Mouse (Mus musculus) myocyte (in vitro differentiated cells): ENCODE measurements at regions not wholly inside any gene's neighbourhood (a gene's known extent, or its start where the extent isn't known, plus 50 kb on each side); places are given as distances from the start of the nearest gene placed in this dataset.
A peak's percentile ranks its signal among the peaks of the same experiment; 100 is the strongest.

Experiments used
- H3K27me3 ChIP-seq: one replicate; pipeline ENCODE4 v1.6.1; 2011; ENCODE audit not compliant: control insufficient read depth, insufficient read depth, insufficient read length
- H3K36me3 ChIP-seq: one replicate; pipeline ENCODE4 v1.6.1; 2011; ENCODE audit not compliant: control insufficient read depth, insufficient read depth
- H3K4me2 ChIP-seq: one replicate; pipeline ENCODE4 v1.6.1; 2011; ENCODE audit warnings: low read depth, control low read depth
- H3K4me3 ChIP-seq: one replicate; pipeline ENCODE4 v1.5.1; 2011; ENCODE audit warnings: mild to moderate bottlenecking, control low read depth, moderate library complexity
- H3K79me2 ChIP-seq: one replicate; pipeline ENCODE4 v1.6.1; 2011; ENCODE audit not compliant: control insufficient read depth, insufficient read depth
- H3ac ChIP-seq: one replicate; pipeline ENCODE4 v1.6.1; 2011; ENCODE audit not compliant: control insufficient read depth, insufficient read length
- CEBPB ChIP-seq: IDR thresholded peaks from 2 replicates; pipeline ENCODE4 v1.6.1; 2011; ENCODE audit warnings: mild to moderate bottlenecking, moderate library complexity; ENCODE audit not compliant: poor library complexity, insufficient read depth, severe bottlenecking
- E2F4 ChIP-seq: IDR thresholded peaks from one replicate; pipeline ENCODE4 v1.6.1; 2011; ENCODE audit warnings: mild to moderate bottlenecking, control low read depth, moderate library complexity; ENCODE audit not compliant: insufficient read depth
- MAX ChIP-seq: IDR thresholded peaks from one replicate; pipeline ENCODE4 v1.6.1; 2011; ENCODE audit warnings: low read depth, mild to moderate bottlenecking, control low read depth
- MYOD1 ChIP-seq, 3 experiments: IDR thresholded peaks; one replicate each; pipeline ENCODE4 v1.6.1; 2011; ENCODE audit warnings: control low read depth in 2 of 3, low read depth in 2 of 3, mild to moderate bottlenecking in 2 of 3, moderate library complexity in 1 of 3; ENCODE audit not compliant: insufficient read length in 2 of 3, control insufficient read depth in 1 of 3
- MYOG ChIP-seq, 3 experiments: IDR thresholded peaks; one replicate each; pipeline ENCODE4 v1.6.1; 2011; ENCODE audit warnings: control low read depth in 2 of 3, low read depth in 2 of 3, mild to moderate bottlenecking in 2 of 3; ENCODE audit not compliant: insufficient read length in 2 of 3, control insufficient read depth in 1 of 3, insufficient read depth in 1 of 3
- POLR2A ChIP-seq: IDR thresholded peaks from one replicate; pipeline ENCODE4 v1.6.1; 2011; ENCODE audit warnings: low read depth, mild to moderate bottlenecking, control low read depth, moderate library complexity; ENCODE audit not compliant: insufficient read length
- POLR2AphosphoS2 ChIP-seq: IDR thresholded peaks from one replicate; pipeline ENCODE4 v1.6.1; 2011; ENCODE audit warnings: low read depth, control low read depth; ENCODE audit not compliant: insufficient read length
- REST ChIP-seq: IDR thresholded peaks from one replicate; pipeline ENCODE4 v1.6.1; 2011; ENCODE audit warnings: mild to moderate bottlenecking, control low read depth, moderate library complexity; ENCODE audit not compliant: insufficient read depth, insufficient read length
- SRF ChIP-seq: IDR thresholded peaks from one replicate; pipeline ENCODE4 v1.6.1; 2011; ENCODE audit warnings: low read depth; ENCODE audit not compliant: control insufficient read depth, insufficient read length
- TCF12 ChIP-seq: IDR thresholded peaks from one replicate; pipeline ENCODE4 v1.6.1; 2011; ENCODE audit warnings: mild to moderate bottlenecking, control low read depth; ENCODE audit not compliant: poor library complexity, insufficient read depth, severe bottlenecking
- TCF3 ChIP-seq: IDR thresholded peaks from one replicate; pipeline ENCODE4 v1.6.1; 2011; ENCODE audit warnings: low read depth, control low read depth; ENCODE audit not compliant: insufficient read length
- USF1 ChIP-seq: IDR thresholded peaks from one replicate; pipeline ENCODE4 v1.6.1; 2011; ENCODE audit warnings: low read depth, mild to moderate bottlenecking, control low read depth, moderate library complexity

- Histone ChIP-seq H3K36me3 (no peaks in the 10 kb centered on the region), H3K4me3 (no peak overlapping the region), H3K79me2 (no peaks in the 10 kb centered on the region), H3K27me3 (no peaks in the 10 kb centered on the region), H3ac (no peak overlapping the region), H3K4me2 (no peak overlapping the region)
- TF ChIP-seq TCF3 (no peak), USF1 (no peak), TCF12 (no peak), MYOD1 (IDR thresholded peaks at IDR 0.05; ENCODE audit: control insufficient read depth in 1 of 3, insufficient read length in 2 of 3, low read depth in 2 of 3) (no peak), SRF (no peak), REST (no peak), E2F4 (no peak), POLR2AphosphoS2 (no peak)
These were observed 171.6 kb upstream of the Pkn2 start for GRCm38 (mm10) chr3:143053286-143053993.

- Histone ChIP-seq H3K27me3 (no peaks in the 10 kb centered on the region), H3K4me2 (no peak overlapping the region), H3K4me3 (no peak overlapping the region), H3ac (no peak overlapping the region), H3K79me2 (no peaks in the 10 kb centered on the region), H3K36me3 (no peaks in the 10 kb centered on the region)
- TF ChIP-seq SRF = no peak
- TF ChIP-seq MYOD1 (IDR thresholded peaks at IDR 0.05; ENCODE audit: control insufficient read depth in 1 of 3, insufficient read length in 2 of 3, low read depth in 2 of 3) = no peak
- TF ChIP-seq E2F4 = no peak
- TF ChIP-seq CEBPB = no peak
- TF ChIP-seq MYOG (IDR thresholded peaks at IDR 0.05; ENCODE audit: control insufficient read depth in 1 of 3, insufficient read depth in 1 of 3, insufficient read length in 2 of 3, low read depth in 2 of 3) = no peak
- no peak for TF ChIP-seq TCF3
- TF ChIP-seq POLR2A = no peak
- no peak for TF ChIP-seq MAX
These were observed 158.9 kb upstream of the Pkn2 start for GRCm38 (mm10) chr3:143040666-143041065.

- Histone ChIP-seq H3K4me3 (no peak overlapping the region), H3K79me2 (no peaks in the 10 kb centered on the region), H3ac (no peak overlapping the region), H3K4me2 (no peak overlapping the region), H3K36me3 (no peaks in the 10 kb centered on the region), H3K27me3 (no peaks in the 10 kb centered on the region)
- TF ChIP-seq REST (no peak), SRF (no peak)
These were observed 154.3 kb upstream of the Pkn2 start for GRCm38 (mm10) chr3:143036108-143036507.

DNA sequence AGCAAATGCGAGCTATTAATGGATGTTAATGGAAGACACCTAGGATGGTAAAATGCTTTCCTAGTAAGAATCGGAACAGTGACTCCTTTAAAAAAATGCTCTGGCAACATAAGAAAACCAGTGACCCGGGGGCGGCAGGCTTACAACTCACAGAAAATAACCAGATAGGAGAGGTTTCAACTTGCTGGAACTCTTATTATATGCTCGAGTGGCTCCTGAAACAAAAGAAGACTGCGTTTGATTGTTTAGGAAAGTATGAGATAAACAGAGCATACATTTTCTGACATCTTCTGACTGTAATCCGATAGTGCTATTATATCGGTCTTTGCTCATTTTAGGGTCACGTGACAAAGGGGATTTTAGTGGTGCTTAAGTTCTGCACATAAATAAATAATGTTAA, 152.8 kb upstream of the Pkn2 start:
- TF ChIP-seq SRF = no peak
- TF ChIP-seq USF1 = peak; percentile 42
- no peak overlapping the region for H3K4me2 ChIP-seq
- no peaks in the 10 kb centered on the region for H3K27me3 ChIP-seq

GRCm38 (mm10) chr3:143022486-143022885, 140.7 kb upstream of the Pkn2 start:
- no peak for TF ChIP-seq SRF
- TF ChIP-seq TCF12 = no peak
- TF ChIP-seq USF1 = no peak
- TF ChIP-seq MYOD1 (IDR thresholded peaks at IDR 0.05; ENCODE audit: control insufficient read depth in 1 of 3, insufficient read length in 2 of 3, low read depth in 2 of 3) = no peak
- no peak for TF ChIP-seq POLR2AphosphoS2
- TF ChIP-seq TCF3 = no peak
- no peak for TF ChIP-seq POLR2A
- no peak for TF ChIP-seq CEBPB
- no peak for TF ChIP-seq MAX
- no peak for TF ChIP-seq E2F4
- no peak for TF ChIP-seq REST
- TF ChIP-seq MYOG (IDR thresholded peaks at IDR 0.05; ENCODE audit: control insufficient read depth in 1 of 3, insufficient read depth in 1 of 3, insufficient read length in 2 of 3, low read depth in 2 of 3) = no peak
- Histone ChIP-seq H3K79me2 (no peaks in the 10 kb centered on the region), H3K36me3 (no peaks in the 10 kb centered on the region), H3ac (no peak overlapping the region), H3K4me3 (no peak overlapping the region), H3K4me2 (no peak overlapping the region), H3K27me3 (no peaks in the 10 kb centered on the region)

More for the DNA sequence above, 152.8 kb upstream of the Pkn2 start:
- Histone ChIP-seq H3ac (no peak overlapping the region), H3K4me3 (no peak overlapping the region), H3K79me2 (no peaks in the 10 kb centered on the region), H3K36me3 (no peaks in the 10 kb centered on the region)
